Mouse (Mus musculus): ENCODE data around the gene Ric1. TPM values are rescaled to one million over a fixed set of nuclear protein-coding genes. Genes with fewer than 3 reads are reported as not detected.

Ric1 gene
- 24.2 and 36.3 TPM in 2 replicates for total RNA-seq (2017)

DNA sequence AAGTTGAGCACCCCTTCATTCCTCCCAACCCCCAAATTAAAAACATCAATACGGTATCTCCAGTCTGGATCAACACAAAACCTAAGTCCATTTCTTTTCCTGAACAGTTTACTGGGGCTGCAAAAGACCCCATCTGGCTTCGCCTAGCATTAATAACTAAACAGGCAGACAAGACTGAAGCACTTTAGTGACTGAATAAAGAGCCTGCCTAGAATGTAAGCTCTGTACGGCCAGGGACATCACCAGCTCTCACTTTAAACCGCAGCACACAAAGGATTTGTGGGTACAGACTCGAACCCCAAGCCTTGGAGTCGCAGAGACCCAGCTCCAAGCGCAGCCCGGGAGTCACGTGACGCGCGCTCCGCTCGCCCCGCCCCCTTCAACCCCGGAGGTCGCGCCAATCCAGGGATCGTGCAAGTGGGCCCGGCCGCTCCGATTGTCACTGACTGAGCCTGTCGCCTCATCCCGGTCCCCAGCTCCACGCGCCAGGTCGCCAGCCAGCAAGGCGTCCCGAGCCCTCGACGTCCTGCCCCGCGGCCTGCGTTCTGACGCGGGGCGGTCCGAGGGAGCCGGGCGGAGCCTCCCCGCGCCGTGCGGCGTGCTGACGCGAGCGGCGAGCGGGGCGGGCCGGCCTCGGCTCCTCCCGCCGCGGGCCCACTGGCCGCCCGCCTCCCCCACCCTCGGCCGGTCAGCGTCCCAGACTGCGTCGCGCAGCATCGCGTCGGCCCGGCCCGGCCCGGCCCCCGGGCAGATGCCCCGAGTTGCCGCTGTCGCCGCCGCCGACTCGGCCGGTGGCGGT is at the start of gene Ric1:
Gene Ric1 (plus strand): TSS at position 646 of the 799 bp plus-strand sequence.
- peak; percentile 57 to 83 for ATAC-seq (replicated peaks in 1 of 2; ENCODE audit: insufficient read depth in 1 of 2, low FRiP score in 2 of 2, low TSS enrichment in 1 of 2, low read depth in 1 of 2, poor library complexity in 2 of 2, severe bottlenecking in 2 of 2)

DNA sequence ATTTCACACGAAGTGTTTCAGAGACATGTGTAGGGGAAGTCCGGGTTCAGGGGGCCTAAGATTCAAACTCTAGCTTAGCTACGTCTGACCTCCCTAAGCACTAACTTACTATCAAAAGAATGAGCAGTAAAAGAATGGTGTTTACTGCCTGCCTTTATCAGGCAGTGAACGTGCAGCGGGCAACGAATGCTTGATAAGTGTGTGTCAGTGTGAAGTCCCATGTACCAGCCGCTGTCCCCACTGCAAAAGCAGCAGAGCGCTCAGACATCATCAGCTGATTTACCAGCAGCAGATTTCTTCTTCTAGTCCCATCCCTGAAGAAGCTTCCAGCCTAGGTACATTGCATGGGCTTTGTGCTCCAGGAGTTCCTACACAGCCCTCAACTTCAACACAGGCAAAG is 49.7 kb upstream of the Ric1 start:
- no peak for ATAC-seq (replicated peaks in 1 of 2; ENCODE audit: insufficient read depth in 1 of 2, low FRiP score in 2 of 2, low TSS enrichment in 1 of 2, low read depth in 1 of 2, poor library complexity in 2 of 2, severe bottlenecking in 2 of 2)

DNA sequence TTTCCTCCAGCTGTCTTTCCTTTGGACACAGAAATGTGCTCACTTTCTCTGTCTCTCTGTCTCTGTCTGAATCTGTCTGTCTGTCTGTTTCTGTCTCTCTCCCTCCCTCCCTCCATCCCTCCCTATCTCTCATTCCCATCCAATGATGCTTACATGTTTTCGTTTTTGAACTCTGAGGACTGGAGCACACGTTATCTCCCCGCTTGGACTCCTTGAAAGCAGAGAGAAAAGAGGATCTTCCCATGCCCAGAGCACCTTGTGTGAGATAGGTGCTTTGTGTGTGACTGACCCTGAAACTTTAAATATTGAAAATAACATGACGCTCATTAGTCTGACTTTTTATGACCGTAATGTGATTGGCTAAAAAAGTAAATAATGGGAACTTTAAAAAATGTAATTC is 49.1 kb upstream of the Ric1 start:
- no peak for ATAC-seq (replicated peaks in 1 of 2; ENCODE audit: insufficient read depth in 1 of 2, low FRiP score in 2 of 2, low TSS enrichment in 1 of 2, low read depth in 1 of 2, poor library complexity in 2 of 2, severe bottlenecking in 2 of 2)

DNA sequence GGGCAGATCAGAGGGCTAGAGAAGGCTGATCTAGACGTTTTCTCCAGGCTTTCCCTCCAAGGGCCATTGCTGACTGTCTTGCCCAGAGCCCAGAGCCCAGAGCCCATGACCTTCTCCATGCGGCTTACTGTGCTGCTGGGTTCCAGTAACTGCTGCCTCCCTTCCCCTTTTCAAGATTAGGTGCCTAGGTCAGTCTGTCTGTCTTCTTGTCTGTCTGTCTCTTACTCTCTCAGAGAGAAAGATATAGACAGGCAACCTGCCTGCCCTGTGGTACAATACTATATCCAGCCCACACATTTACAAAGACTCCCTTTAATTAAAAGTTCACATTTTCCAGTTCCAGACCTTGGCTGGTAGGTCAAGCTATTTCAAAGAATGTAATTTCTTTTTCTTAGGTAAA is 47.3 kb upstream of the Ric1 start:
- no peak for ATAC-seq (replicated peaks in 1 of 2; ENCODE audit: insufficient read depth in 1 of 2, low FRiP score in 2 of 2, low TSS enrichment in 1 of 2, low read depth in 1 of 2, poor library complexity in 2 of 2, severe bottlenecking in 2 of 2)

DNA sequence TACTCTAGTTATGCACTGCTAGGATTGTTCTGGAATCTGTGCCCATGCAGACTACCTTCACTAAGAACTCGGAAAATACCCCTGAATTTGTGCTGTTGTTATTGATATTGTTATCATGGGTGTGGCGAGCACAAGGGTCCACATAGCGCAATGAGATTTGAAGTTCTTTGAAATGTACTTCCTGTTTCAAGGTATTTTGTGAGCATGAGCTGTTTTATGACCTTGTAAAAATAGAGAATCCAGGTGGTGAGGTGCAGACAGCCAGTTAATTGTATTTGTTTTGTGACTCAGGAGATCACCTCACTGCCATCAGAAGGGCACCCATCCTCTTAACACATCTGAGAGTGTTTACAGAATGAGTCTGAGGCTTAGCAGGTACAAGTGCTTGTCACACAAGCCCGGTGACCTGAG is 46.9 kb upstream of the Ric1 start:
- no peak for ATAC-seq (replicated peaks in 1 of 2; ENCODE audit: insufficient read depth in 1 of 2, low FRiP score in 2 of 2, low TSS enrichment in 1 of 2, low read depth in 1 of 2, poor library complexity in 2 of 2, severe bottlenecking in 2 of 2)

DNA sequence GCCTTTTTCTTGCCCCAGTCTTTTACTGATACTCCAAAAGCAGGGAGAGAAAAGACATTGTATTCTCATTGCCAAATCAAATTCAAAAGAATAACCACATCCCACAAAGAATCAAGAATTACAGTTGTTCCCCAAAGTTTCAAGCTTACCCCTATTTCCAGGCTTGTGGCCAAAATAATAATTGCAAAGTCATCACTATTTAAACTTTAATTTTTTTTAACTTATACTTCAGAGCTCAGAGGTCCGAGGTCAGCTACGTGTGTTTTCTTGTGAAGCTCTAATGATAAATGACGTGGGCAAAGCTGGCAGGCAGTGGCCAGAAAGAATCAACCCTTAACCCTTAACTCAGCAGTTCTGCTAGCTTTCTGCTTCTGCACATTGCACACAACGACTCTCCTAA is 43.5 kb upstream of the Ric1 start:
- ATAC-seq (replicated peaks in 1 of 2; ENCODE audit: insufficient read depth in 1 of 2, low FRiP score in 2 of 2, low TSS enrichment in 1 of 2, low read depth in 1 of 2, poor library complexity in 2 of 2, severe bottlenecking in 2 of 2): no peak

DNA sequence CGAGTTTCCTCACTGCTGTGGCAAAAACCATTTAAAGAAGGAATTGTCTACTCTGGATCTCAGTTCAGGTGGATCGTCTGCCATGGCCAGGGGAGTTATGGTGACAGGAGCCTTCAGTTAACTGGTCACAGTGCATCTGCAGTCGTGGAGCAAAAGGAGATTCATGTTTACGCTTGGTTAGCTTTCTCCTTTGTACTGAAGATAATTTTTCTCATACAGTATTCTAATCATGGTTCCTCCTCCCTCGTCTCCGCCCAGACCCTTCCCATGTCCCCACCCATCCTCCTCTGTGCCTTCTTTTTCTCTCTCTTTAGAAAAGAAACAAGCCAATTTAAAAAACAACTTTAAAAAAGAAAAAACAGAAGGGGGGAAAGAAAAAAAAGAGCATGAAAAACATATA is 40.5 kb upstream of the Ric1 start:
- no peak for ATAC-seq (replicated peaks in 1 of 2; ENCODE audit: insufficient read depth in 1 of 2, low FRiP score in 2 of 2, low TSS enrichment in 1 of 2, low read depth in 1 of 2, poor library complexity in 2 of 2, severe bottlenecking in 2 of 2)

DNA sequence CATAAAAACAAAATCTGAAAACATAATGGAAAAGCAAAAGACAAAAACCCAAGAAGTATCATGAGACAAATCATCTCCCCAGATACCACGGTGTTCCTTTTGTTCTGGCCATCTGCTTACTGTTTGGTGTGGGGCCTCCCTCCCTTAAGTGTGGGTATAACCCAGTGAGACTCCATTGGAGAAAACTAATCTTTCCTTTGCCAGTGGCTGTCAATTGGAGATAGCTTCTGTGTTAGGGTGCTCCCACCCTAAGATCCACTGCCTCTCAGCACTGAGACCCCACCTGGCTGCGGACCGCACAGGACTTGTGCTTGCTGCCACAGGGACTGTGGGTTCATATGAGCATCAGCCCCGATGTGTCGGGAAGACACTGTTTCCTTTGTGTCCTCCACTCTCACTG is 39.9 kb upstream of the Ric1 start:
- no peak for ATAC-seq (replicated peaks in 1 of 2; ENCODE audit: insufficient read depth in 1 of 2, low FRiP score in 2 of 2, low TSS enrichment in 1 of 2, low read depth in 1 of 2, poor library complexity in 2 of 2, severe bottlenecking in 2 of 2)

DNA sequence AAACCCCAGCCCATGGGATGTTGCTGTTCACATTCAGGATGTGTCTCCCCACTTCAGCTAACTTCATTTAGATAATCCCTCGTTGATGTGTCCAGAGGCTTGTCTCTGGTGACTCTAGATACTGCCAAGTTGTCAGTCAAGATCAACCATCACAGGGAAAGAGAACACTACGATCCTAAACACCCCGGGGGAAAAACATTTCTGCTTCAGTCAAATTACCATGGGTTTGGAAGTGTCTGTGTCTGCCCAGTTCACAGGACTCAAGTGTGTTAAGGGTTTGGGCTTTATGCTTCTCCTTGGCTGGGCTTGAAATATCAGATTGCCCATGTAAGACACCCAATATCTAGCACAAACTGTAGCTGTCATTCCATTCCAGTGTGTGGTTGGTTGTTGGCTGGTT is 39.4 kb upstream of the Ric1 start:
- no peak for ATAC-seq (replicated peaks in 1 of 2; ENCODE audit: insufficient read depth in 1 of 2, low FRiP score in 2 of 2, low TSS enrichment in 1 of 2, low read depth in 1 of 2, poor library complexity in 2 of 2, severe bottlenecking in 2 of 2)

DNA sequence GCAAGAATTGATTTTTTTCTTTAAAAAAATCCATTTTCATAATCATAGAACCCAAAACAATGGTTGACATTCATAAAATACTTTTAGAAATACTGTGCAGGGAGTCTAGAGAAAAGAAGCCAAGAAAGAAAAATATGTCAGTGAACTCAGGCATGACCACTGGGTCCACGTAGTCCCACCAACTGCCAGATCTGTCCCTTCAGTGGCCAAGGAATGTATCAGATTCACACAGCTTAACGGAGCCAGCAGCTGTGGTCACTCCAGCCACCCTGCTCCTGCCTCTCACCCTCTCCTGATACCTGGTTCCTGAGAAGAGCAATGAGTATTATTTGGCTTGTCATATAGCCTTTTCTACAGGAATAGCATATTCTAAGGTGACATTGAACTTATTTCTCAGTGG is 38.7 kb upstream of the Ric1 start:
- ATAC-seq (replicated peaks in 1 of 2; ENCODE audit: insufficient read depth in 1 of 2, low FRiP score in 2 of 2, low TSS enrichment in 1 of 2, low read depth in 1 of 2, poor library complexity in 2 of 2, severe bottlenecking in 2 of 2): no peak

DNA sequence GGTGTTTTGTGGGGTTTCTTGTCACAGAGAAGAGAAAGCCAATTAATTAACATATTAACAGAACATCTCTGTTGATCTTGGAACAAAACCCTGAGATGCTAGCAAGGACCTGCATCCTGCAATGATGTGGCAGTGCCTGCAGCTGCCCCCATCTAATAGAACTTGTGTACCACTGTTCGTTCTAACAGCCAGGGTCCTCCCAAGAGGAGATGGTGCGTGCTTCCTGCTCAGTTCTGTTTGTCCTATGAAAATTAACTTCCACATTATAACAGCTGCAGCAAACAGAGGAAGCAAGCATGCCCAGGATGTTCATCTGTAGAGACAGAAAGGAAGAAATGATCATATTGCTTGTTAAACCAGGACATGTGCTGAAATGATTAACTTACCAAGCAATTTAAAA is 37.5 kb upstream of the Ric1 start:
- no peak for ATAC-seq (replicated peaks in 1 of 2; ENCODE audit: insufficient read depth in 1 of 2, low FRiP score in 2 of 2, low TSS enrichment in 1 of 2, low read depth in 1 of 2, poor library complexity in 2 of 2, severe bottlenecking in 2 of 2)

DNA sequence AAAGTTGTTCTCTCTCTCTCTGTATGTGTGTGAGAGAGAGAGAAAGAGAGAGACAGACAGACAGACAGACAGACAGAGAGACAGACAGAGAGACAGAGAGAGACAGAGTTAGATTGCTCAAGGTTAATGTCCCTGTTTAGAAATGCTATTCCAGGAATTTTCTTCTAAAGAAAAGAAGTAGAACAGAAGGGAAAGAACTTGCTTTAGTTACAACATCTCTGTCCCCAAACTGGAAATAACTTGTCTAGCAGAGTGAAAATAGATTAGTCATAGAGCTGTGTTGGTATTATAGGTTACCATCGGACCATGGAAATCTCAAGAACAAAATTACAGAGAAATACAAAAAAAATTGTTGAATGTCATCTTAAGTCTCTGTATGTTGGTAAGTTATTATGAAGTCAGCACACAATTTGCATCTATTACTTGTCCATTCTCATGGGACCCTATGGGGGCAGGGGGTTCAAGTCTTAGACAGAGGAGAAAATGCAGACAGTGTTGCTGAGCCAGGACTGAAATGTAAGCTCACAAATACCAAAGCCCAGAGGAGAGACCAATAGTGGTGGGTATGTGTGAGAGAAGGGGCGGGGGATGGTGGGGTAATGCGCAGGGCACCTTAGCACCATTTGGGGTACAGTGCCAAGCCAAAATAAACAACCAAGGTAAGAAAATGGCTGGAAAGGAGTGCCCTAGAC is 36.7 kb upstream of the Ric1 start:
- no peak for ATAC-seq (replicated peaks in 1 of 2; ENCODE audit: insufficient read depth in 1 of 2, low FRiP score in 2 of 2, low TSS enrichment in 1 of 2, low read depth in 1 of 2, poor library complexity in 2 of 2, severe bottlenecking in 2 of 2)

DNA sequence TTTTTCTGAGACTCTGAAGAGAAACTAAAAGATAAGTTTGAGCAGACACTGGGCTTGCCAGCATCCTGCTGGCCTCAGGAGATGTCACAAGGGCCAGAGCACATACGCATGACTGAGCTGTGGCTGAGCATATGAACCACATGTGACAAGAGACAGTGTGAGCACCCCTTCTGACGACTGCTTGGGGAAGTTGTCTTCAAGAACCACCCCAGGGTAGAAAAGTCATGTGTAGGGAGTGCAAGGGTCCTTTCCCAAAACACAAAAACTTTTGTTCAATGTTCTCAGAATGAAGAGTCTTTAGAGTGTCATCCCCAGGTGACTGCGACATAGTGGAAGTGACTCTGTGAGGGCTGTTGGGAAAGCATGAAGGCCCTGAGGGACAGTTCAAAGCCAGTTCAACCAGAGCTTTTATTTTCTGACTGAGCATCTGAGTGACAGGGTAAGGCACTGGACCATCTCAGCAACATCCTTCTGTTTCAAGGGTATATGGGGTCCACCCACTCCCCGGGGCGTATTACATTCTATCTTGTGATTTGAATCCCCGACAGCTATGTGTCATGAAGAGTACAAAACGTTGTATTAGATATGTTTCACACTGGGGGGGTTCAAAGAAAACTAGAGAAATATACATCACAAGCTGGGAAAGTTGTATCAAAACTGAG is 35.4 kb upstream of the Ric1 start:
- peak in 1 of 2 experiments; percentile 49; a peak in 1 of 4 replicates for ATAC-seq (replicated peaks in 1 of 2; ENCODE audit: insufficient read depth in 1 of 2, low FRiP score in 2 of 2, low TSS enrichment in 1 of 2, low read depth in 1 of 2, poor library complexity in 2 of 2, severe bottlenecking in 2 of 2)

DNA sequence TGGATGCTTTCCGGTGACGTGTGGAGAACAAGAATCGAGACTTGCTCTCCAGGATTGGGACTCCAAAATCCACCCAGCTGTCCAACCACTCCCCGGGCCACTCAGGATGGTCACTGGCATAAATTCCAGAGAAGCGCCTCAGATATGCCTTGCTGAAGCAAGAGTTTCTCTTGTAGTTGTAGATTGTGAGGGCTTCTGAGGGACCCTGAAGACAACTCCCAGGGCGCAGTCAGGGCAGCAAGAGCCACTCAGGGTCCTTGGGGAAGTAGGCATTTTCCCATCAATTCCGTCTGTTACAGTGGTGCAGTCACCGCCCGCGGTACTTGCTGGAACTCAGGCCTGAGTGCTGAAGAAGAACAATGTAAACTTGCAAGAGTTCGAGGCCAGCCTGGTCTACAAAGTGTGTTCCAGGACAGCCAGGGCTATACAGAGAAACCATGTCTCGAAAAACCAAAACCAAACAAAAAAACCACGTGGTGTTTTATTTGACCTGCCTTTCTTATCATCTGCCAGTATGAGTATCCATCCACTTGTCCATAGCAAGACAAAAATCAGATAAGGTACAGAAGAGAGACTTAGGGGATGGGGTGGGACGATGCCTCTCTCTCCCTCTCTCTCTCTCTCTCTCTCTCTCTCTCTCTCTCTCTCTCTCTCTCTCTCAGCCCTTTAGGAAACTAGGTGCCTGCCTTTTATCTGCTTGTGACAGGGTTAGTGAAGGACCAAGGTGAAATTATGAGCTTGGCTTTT is 34.6 kb upstream of the Ric1 start:
- ATAC-seq (replicated peaks in 1 of 2; ENCODE audit: insufficient read depth in 1 of 2, low FRiP score in 2 of 2, low TSS enrichment in 1 of 2, low read depth in 1 of 2, poor library complexity in 2 of 2, severe bottlenecking in 2 of 2): no peak

DNA sequence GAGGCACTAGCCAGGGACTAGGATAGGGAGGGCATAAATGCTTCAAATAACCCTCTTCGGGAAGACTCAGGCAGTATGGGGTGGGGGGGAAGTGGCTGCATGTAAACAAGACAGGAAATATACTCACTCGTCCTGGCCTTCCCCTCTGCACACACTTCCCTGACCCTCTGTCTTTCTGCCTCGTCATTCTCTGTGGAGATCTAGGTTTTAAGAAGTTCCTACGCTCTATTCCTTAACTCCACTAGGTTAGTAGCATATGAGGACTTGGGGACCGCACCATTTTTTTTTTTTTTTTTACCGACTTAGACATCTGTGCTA is 34.0 kb upstream of the Ric1 start:
- ATAC-seq (replicated peaks in 1 of 2; ENCODE audit: insufficient read depth in 1 of 2, low FRiP score in 2 of 2, low TSS enrichment in 1 of 2, low read depth in 1 of 2, poor library complexity in 2 of 2, severe bottlenecking in 2 of 2): peak; percentile 41 to 49; a peak in 2 of 4 replicates

DNA sequence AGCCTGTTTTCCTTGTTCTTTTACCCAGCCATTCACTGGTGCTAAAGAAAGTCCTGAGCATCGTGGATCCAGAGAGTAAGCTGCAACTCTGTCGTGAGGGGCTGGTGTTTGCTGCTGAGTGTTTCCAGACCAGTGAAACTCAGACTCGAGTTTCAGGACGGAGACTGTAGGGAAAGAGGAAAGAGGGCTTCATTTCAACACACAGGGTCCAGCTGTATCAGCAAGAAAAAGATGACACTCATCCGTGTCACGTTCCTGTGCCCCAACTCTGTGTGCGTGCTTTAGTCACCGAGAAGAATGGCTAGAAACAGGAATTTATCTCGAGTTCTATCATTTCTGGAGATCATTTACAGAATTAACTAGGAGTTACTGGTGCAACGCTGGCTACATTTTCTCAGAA is 33.7 kb upstream of the Ric1 start:
- no peak; a peak in 1 of 4 replicates for ATAC-seq (replicated peaks in 1 of 2; ENCODE audit: insufficient read depth in 1 of 2, low FRiP score in 2 of 2, low TSS enrichment in 1 of 2, low read depth in 1 of 2, poor library complexity in 2 of 2, severe bottlenecking in 2 of 2)

DNA sequence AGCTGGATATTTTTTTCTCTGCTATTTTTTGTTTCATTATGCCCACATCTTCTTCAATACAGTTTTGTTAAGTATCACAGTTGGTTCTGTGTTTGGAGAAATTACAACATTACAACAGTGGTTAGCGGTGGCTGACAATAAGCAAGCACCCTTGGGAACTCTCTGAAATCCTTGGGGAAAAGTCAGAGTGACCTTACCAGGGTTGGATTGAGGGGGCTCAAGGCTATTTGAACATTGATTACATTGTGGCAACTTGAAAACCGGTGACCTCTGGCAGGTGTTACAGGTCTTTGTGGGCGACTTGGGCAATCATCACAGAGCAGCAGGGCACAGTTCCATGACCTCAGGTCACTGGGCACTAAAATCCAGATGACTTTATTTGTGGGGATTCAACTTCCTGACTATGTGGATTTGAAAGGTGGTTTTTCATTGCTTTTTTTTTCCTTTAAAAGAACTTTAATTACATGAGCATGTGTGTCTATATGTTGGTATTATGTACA is 32.2 kb upstream of the Ric1 start:
- ATAC-seq (replicated peaks in 1 of 2; ENCODE audit: insufficient read depth in 1 of 2, low FRiP score in 2 of 2, low TSS enrichment in 1 of 2, low read depth in 1 of 2, poor library complexity in 2 of 2, severe bottlenecking in 2 of 2): no peak

DNA sequence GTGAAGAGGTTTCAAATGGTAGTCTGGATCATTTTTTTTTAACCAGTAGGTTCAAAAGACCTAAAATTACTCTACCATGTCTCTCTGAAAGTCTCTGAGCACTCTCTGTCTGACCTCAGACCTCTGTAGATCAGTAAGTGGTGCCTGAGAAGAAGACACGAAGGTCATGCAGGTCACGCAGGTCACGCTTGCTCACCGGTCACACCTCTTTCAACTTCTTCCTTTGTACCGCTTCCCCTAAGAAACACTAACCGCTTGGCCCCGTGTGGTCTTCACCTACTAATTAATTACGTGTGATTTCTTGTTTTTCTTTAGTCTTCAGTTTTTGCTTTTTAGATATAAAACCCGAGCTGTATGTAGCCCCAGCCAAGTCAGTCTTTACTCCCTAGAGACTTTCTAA is 30.6 kb upstream of the Ric1 start:
- ATAC-seq (replicated peaks in 1 of 2; ENCODE audit: insufficient read depth in 1 of 2, low FRiP score in 2 of 2, low TSS enrichment in 1 of 2, low read depth in 1 of 2, poor library complexity in 2 of 2, severe bottlenecking in 2 of 2): no peak
